Mouse (Mus musculus) G1E (cell line): ENCODE measurements around the gene Def6.

Experiments used
- CTCF ChIP-seq: IDR thresholded peaks from 2 replicates; pipeline ENCODE4 v1.5.1; 2012; ENCODE audit warnings: low read depth, low read length, inconsistent platforms, mixed read lengths
- GATA1 ChIP-seq: IDR thresholded peaks from 2 replicates; pipeline ENCODE4 v1.6.1; 2012; ENCODE audit warnings: borderline replicate concordance, low read length, inconsistent platforms, mixed read lengths
- GATA2 ChIP-seq: IDR thresholded peaks from 2 replicates; pipeline ENCODE4 v1.6.1; 2012; ENCODE audit warnings: low read depth, low read length, inconsistent platforms, borderline replicate concordance

- no peak for TF ChIP-seq CTCF
- no peak for TF ChIP-seq GATA2
- no peak for TF ChIP-seq GATA1
These were observed 37.1 kb downstream of the Def6 start for GRCm38 (mm10) chr17:28244714-28245113.
